Mouse (Mus musculus) kidney, postnatal 0 days (tissue): ENCODE data around the gene Bcar1. TPM values are rescaled to one million over a fixed set of nuclear protein-coding genes. Genes with fewer than 3 reads are reported as not detected.

ENCODE experiments used
- ATAC-seq: fragments of 200-750 bp; cut with Nextera tagmentation; replicated peaks from 2 replicates; pipeline ENCODE4 v1.8.0; 2017; ENCODE audit warnings: low read depth, moderate number of reproducible peaks, moderate TSS enrichment, moderate library complexity; ENCODE audit not compliant: low FRiP score
- DNase-seq: peaks from one replicate; pipeline ENCODE4 v3.0.0-alpha.2; 2016; ENCODE audit warnings: low spot score
- H3K27ac ChIP-seq: fragments of 300-500 bp; sonication (generic); 2 replicates; pipeline ENCODE4 v1.5.1; 2014; ENCODE audit warnings: mild to moderate bottlenecking
- H3K27me3 ChIP-seq: fragments of 300-500 bp; sonication (generic); 2 replicates; pipeline ENCODE4 v1.6.1; 2014; ENCODE audit warnings: low read length, mixed read lengths; ENCODE audit not compliant: insufficient read depth
- H3K36me3 ChIP-seq: fragments of 300-500 bp; sonication (generic); 2 replicates; pipeline ENCODE4 v1.6.1; 2014; ENCODE audit warnings: low read length, mixed read lengths; ENCODE audit not compliant: insufficient read depth
- H3K4me1 ChIP-seq: fragments of 300-500 bp; sonication (generic); replicated peaks from 2 replicates; pipeline ENCODE4 v1.6.1; 2014; ENCODE audit warnings: antibody characterized with exemption, low read length, mixed read lengths; ENCODE audit not compliant: insufficient read depth
- H3K4me2 ChIP-seq: fragments of 300-500 bp; sonication (generic); 2 replicates; pipeline ENCODE4 v1.6.1; 2014; ENCODE audit warnings: mild to moderate bottlenecking, low read length, moderate library complexity, mixed read lengths
- H3K4me3 ChIP-seq: fragments of 300-500 bp; sonication (generic); replicated peaks from 2 replicates; pipeline ENCODE4 v1.5.1; 2014; ENCODE audit warnings: low read depth, low read length
- H3K9ac ChIP-seq: fragments of 300-500 bp; sonication (generic); 2 replicates; pipeline ENCODE4 v1.6.1; 2014; ENCODE audit warnings: low read depth, low read length
- H3K9me3 ChIP-seq: fragments of 300-500 bp; sonication (generic); replicated peaks from 2 replicates; pipeline ENCODE4 v1.6.1; 2016; ENCODE audit warnings: low read length, inconsistent platforms, mixed read lengths
- CTCF ChIP-seq: IDR thresholded peaks from 2 replicates; pipeline ENCODE4 v1.5.1; 2016; ENCODE audit warnings: antibody characterized with exemption, low read depth, mild to moderate bottlenecking, moderate library complexity
- WGBS: fragments of 180-500 bp; shearing (Covaris S2); extraction: QIAGEN DNeasy Blood & Tissue Kit; methylation state at CpG from one replicate; pipeline ENCODE4 v1.1.7; 2014; 5-methylcytosine and 5-hydroxymethylcytosine counted together
- polyA plus RNA-seq: library from polyadenylated mRNA; unstranded; fragments of >200 nt; fragmentation: Nextera tagmentation; extraction: Ambion mirVana; gene quantifications from 2 replicates; pipeline ENCODE4 v1.2.1, GENCODE M21; 2015

The Bcar1 gene
- polyA plus RNA-seq, 1 experiment from 2014 or later: 49.1 TPM

GRCm38 (mm10) chr8:111778801-111779200 is 35.2 kb upstream of the Bcar1 start:
- TF ChIP-seq CTCF: no peak
- 75% methylated on average over 7 of the region's 7 CpGs for WGBS
- H3K36me3 ChIP-seq: peaks cover 6% of the 10 kb centered on the region; the same call in 1 of the 2 replicates
- no peak overlapping the region for H3K4me2 ChIP-seq
- no peak overlapping the region for H3K4me3 ChIP-seq
- H3K9ac ChIP-seq: no peak overlapping the region
- ATAC-seq (no peak), DNase-seq (no peak)
- no peaks in the 10 kb centered on the region for H3K9me3 ChIP-seq
- H3K27me3 ChIP-seq: no peaks in the 10 kb centered on the region
- no peak overlapping the region for H3K27ac ChIP-seq
- no peaks in the 10 kb centered on the region for H3K4me1 ChIP-seq

GRCm38 (mm10) chr8:111776492-111776891 is 32.9 kb upstream of the Bcar1 start:
- Histone ChIP-seq H3K27ac (no peak overlapping the region), H3K4me2 (no peak overlapping the region), H3K36me3 (peaks cover 6% of the 10 kb centered on the region; the same call in 1 of the 2 replicates), H3K9ac (no peak overlapping the region), H3K9me3 (no peaks in the 10 kb centered on the region), H3K27me3 (no peaks in the 10 kb centered on the region), H3K4me1 (no peaks in the 10 kb centered on the region), H3K4me3 (no peak overlapping the region)
- DNase-seq (no peak), ATAC-seq (no peak)
- TF ChIP-seq CTCF: no peak
- 99% methylated on average over 4 of the region's 4 CpGs for WGBS

GRCm38 (mm10) chr8:111775766-111776165 is 32.2 kb upstream of the Bcar1 start:
- ATAC-seq: no peak
- 97% methylated on average over 6 of the region's 6 CpGs for whole genome bisulfite sequencing

GRCm38 (mm10) chr8:111773476-111773875 is 29.9 kb upstream of the Bcar1 start:
- Histone ChIP-seq H3K4me3 (no peak overlapping the region), H3K9me3 (no peaks in the 10 kb centered on the region), H3K27ac (no peak overlapping the region), H3K4me2 (no peak overlapping the region), H3K9ac (no peak overlapping the region), H3K4me1 (peaks cover 3% of the 10 kb centered on the region; the same call in 1 of the 2 replicates), H3K27me3 (no peaks in the 10 kb centered on the region), H3K36me3 (peaks cover 9% of the 10 kb centered on the region; the same call in 1 of the 2 replicates)
- WGBS: 95% methylated on average over 5 of the region's 5 CpGs
- ATAC-seq (no peak), DNase-seq (no peak)
- TF ChIP-seq CTCF: no peak

More at GRCm38 (mm10) chr8:111775766-111776165, 32.2 kb upstream of the Bcar1 start:
- no peak overlapping the region for H3K4me3 ChIP-seq
- no peak overlapping the region for H3K9ac ChIP-seq
- H3K27ac ChIP-seq: no peak overlapping the region
- no peak for TF ChIP-seq CTCF
- H3K27me3 ChIP-seq: no peaks in the 10 kb centered on the region
- no peaks in the 10 kb centered on the region for H3K4me1 ChIP-seq
- H3K9me3 ChIP-seq: no peaks in the 10 kb centered on the region
- H3K4me2 ChIP-seq: no peak overlapping the region
- DNase-seq: no peak
- peaks cover 6% of the 10 kb centered on the region; the same call in 1 of the 2 replicates for H3K36me3 ChIP-seq

GRCm38 (mm10) chr8:111773057-111773456 is 29.4 kb upstream of the Bcar1 start:
- Histone ChIP-seq H3K4me3 (no peak overlapping the region), H3K9ac (no peak overlapping the region), H3K27ac (no peak overlapping the region), H3K27me3 (no peaks in the 10 kb centered on the region), H3K4me1 (peaks cover 3% of the 10 kb centered on the region; the same call in 1 of the 2 replicates), H3K36me3 (peaks cover 9% of the 10 kb centered on the region; the same call in 1 of the 2 replicates), H3K9me3 (no peaks in the 10 kb centered on the region), H3K4me2 (no peak overlapping the region)
- ATAC-seq: no peak
- DNase-seq: no peak
- 88% methylated on average over 7 of the region's 7 CpGs for WGBS
- TF ChIP-seq CTCF: no peak

- no peak for TF ChIP-seq CTCF
- WGBS: 78% methylated on average over 9 of the region's 9 CpGs
- H3K4me3 ChIP-seq: no peak overlapping the region
- no peak overlapping the region for H3K4me2 ChIP-seq
- peaks cover 3% of the 10 kb centered on the region; the same call in 1 of the 2 replicates for H3K4me1 ChIP-seq
- H3K36me3 ChIP-seq: peaks cover 18% of the 10 kb centered on the region; the same call in 1 of the 2 replicates
- H3K9ac ChIP-seq: no peak overlapping the region
- H3K9me3 ChIP-seq: no peaks in the 10 kb centered on the region
- DNase-seq (no peak), ATAC-seq (no peak)
- no peaks in the 10 kb centered on the region for H3K27me3 ChIP-seq
- no peak overlapping the region for H3K27ac ChIP-seq
Measured at GRCm38 (mm10) chr8:111772083-111772482, 28.5 kb upstream of the Bcar1 start.

- TF ChIP-seq CTCF: no peak
- Histone ChIP-seq H3K4me2 (no peak overlapping the region), H3K27ac (no peak overlapping the region), H3K4me1 (peaks cover 3% of the 10 kb centered on the region; the same call in 1 of the 2 replicates), H3K36me3 (peaks cover 23% of the 10 kb centered on the region; the same call in 1 of the 2 replicates), H3K4me3 (no peak overlapping the region), H3K9ac (no peak overlapping the region), H3K27me3 (no peaks in the 10 kb centered on the region), H3K9me3 (no peaks in the 10 kb centered on the region)
- ATAC-seq (no peak), DNase-seq (no peak)
- WGBS: 90% methylated on average over 6 of the region's 6 CpGs
Measured at GRCm38 (mm10) chr8:111771625-111772020, 28.0 kb upstream of the Bcar1 start.
